Mouse (Mus musculus): ENCODE data around the gene Hif3a. TPM values are rescaled to one million over a fixed set of nuclear protein-coding genes. Genes with fewer than 3 reads are reported as not detected.
A peak's percentile ranks its signal among the peaks of the same experiment; 100 is the strongest.

The Hif3a gene
- polyA plus RNA-seq, 1 experiment from 2014 or later: 22.6 TPM

DNA sequence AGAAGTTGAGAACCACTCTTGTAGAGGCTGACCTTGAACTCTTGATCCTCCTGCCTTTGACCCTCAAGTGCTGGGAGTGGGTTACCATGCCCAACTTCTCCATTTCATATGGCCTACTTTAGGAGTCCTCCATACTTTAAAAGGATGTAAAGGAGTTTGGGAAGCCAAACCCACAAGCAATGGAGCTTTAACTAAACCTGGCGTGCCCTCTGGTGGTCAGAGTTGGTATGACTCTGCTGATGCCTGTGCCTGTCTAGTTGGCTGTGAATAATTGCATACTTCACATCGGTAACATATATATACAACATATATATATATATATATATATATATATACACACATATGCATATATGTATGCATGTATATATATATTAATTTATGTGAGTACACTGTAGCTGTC, 4.2 kb upstream of the Hif3a start:
- peak; percentile 31; the same call in 1 of the 2 replicates for ATAC-seq
- no peaks in the 10 kb centered on the region for H3K9me3 ChIP-seq (replicated peaks)
- no peak overlapping the region for H3K9ac ChIP-seq
- H3K36me3 ChIP-seq: no peaks in the 10 kb centered on the region
- H3K27ac ChIP-seq: no peak overlapping the region
- H3K4me3 ChIP-seq: no peak overlapping the region
- H3K27me3 ChIP-seq (replicated peaks): peaks cover 23% of the 10 kb centered on the region
- WGBS (ENCODE audit: insufficient replicate concordance): 5% methylated on average over 2 of the region's 2 CpGs
- H3K4me2 ChIP-seq: no peak overlapping the region
- H3K4me1 ChIP-seq: peaks cover 23% of the 10 kb centered on the region

DNA sequence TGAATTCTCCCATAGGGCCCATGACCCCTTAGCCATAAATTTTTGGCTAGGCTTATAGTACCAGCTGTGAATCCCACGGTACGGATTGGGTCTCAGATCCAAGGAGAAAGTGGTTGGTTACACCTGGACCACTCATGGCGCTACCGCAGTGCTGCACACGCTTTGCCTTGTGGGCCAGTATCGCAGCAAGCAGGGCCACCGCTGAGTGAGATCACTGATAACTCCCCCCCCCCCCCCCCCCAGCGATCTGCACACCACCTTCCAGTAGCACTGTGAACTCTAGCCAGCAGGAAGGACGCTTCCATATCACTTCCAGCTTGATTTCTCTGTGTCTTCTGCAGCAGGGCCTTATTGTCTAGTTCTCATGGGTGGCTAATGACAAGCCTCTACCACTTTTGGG, 3.4 kb upstream of the Hif3a start:
- no peaks in the 10 kb centered on the region for H3K9me3 ChIP-seq (replicated peaks)
- no peak overlapping the region for H3K27ac ChIP-seq
- H3K27me3 ChIP-seq (replicated peaks): peaks cover 31% of the 10 kb centered on the region
- no peak overlapping the region for H3K4me2 ChIP-seq
- H3K4me1 ChIP-seq: peaks cover 30% of the 10 kb centered on the region
- 61% methylated on average over 8 of the region's 9 CpGs for WGBS (ENCODE audit: insufficient replicate concordance)
- H3K4me3 ChIP-seq: no peak overlapping the region
- peak; percentile 43; the same call in 1 of the 2 replicates for ATAC-seq
- H3K36me3 ChIP-seq: no peaks in the 10 kb centered on the region
- no peak overlapping the region for H3K9ac ChIP-seq

DNA sequence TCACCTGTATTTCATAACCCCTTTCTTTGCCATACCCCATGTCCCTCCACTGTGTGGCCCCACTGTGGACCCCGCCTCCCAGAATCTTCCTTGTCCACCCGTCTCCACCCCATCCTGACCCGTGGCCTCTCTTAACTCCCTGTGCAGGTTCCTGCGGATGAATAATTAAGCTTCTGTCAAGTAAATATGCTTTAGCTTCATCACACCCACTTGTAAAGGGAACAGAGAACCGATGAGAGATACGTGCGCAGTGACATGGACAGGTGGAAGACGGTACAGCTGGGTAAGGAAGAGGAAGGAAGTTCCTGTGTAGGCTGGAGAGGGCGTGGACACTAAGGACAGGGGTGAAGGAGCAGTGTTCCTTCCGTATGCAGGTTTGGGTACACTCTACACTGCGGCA, 618 bp upstream of the Hif3a start:
- no peak for ATAC-seq
- H3K27me3 ChIP-seq (replicated peaks): peaks cover 32% of the 10 kb centered on the region
- H3K9ac ChIP-seq: no peak overlapping the region
- WGBS (ENCODE audit: insufficient replicate concordance): 7% methylated on average over 11 of the region's 11 CpGs
- no peaks in the 10 kb centered on the region for H3K9me3 ChIP-seq (replicated peaks)
- H3K4me1 ChIP-seq: peaks cover 58% of the 10 kb centered on the region
- no peaks in the 10 kb centered on the region for H3K36me3 ChIP-seq
- H3K4me3 ChIP-seq: peak overlapping the region; percentile 31
- peak overlapping the region; percentile 53 for H3K4me2 ChIP-seq
- H3K27ac ChIP-seq: no peak overlapping the region

DNA sequence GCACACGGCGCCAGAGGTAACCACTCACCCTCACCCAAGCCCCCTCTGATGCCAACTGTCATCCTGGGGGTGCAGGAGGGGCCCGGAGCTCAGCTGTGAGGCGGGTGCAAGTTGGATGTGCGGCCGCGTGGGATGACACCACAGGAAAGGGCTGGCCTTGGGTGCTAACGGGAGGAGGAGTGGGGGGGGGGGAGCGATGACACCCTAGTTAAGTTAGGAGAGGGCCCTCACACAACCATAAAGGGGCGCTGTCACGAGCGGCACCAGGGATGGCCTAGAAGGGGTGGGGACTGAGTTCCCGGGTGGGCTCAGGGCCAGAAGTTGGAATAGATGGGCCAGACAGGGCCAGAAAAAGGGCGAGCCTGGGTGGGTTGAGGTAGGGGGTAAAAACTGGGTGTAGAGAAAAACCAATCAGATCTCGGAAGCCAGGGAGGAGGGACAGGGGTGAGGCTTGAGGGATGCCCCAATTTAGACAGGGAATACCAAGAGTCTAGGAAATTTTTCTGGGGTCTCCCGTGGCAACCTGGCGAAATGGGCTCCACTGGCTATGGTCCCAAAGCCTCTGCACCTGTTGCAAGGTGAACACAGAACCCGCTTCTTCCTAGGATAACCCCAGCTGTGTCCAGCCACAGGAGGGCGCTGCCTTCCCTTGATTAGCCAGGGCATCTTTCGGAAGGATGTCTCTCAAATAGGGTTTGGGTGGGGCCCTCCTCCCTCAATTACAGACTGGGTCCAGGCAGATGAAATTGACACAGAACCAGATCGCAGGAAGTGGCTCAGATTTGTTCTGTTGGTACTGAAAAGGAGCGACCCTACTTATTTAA, 1.2 kb downstream of the Hif3a start:
- Histone ChIP-seq H3K27ac (peak overlapping the region; percentile 98), H3K4me2 (peak overlapping the region; percentile 47), H3K4me3 (no peak overlapping the region), H3K9ac (peak overlapping the region; percentile 54; the same call in 1 of the 2 replicates), H3K9me3 (replicated peaks) (no peaks in the 10 kb centered on the region), H3K4me1 (peaks cover 71% of the 10 kb centered on the region), H3K36me3 (no peaks in the 10 kb centered on the region), H3K27me3 (replicated peaks) (peaks cover 32% of the 10 kb centered on the region)
- WGBS (ENCODE audit: insufficient replicate concordance): 74% methylated on average over 22 of the region's 22 CpGs
- ATAC-seq: no peak

DNA sequence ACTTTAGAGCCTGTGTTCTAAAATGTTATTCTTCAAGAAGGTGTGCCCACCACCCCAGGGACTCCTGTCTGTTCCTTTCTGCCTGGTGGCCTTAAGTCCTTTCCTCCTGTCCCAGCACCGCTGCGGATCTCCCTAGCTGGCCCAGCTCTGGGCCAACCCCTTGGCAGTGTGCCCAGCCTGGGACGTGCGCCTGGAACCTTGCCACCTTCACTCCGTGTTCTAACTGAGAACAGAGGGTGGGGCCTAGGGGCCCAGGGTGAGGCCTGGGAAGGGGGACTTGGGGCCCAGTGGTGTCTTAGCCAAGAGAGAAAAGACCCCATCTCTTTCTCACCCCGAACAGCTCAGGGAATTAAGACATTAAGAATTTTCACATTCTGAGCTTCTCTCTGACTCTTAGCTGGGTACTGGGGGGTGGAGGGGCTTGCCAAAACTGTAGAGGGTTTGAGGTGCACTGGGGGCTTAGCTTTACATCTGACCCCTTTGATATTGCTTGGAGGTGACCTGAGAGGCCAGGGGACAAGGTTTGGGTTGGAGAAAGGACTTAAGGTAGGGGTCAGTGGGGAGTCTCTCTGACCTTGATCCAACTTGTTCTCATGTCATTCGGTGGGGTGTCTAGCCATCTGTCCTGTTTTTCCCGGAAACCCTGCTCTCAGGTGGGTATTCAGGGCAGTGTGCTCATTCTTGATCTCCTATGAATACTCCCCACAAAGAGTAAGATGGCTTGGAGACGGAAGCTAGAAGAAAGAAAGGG, 2.0 kb downstream of the Hif3a start:
- H3K9ac ChIP-seq: peak overlapping the region; percentile 54
- 49% methylated on average over 9 of the region's 9 CpGs for WGBS (ENCODE audit: insufficient replicate concordance)
- H3K27ac ChIP-seq: peak overlapping the region; percentile 98
- H3K9me3 ChIP-seq (replicated peaks): no peaks in the 10 kb centered on the region
- H3K36me3 ChIP-seq: peaks cover 1% of the 10 kb centered on the region; the same call in 1 of the 2 replicates
- peaks cover 72% of the 10 kb centered on the region for H3K4me1 ChIP-seq
- peak; percentile 18; the same call in 1 of the 2 replicates for ATAC-seq
- peak overlapping the region; percentile 47 for H3K4me2 ChIP-seq
- H3K27me3 ChIP-seq (replicated peaks): peaks cover 32% of the 10 kb centered on the region
- H3K4me3 ChIP-seq: no peak overlapping the region

DNA sequence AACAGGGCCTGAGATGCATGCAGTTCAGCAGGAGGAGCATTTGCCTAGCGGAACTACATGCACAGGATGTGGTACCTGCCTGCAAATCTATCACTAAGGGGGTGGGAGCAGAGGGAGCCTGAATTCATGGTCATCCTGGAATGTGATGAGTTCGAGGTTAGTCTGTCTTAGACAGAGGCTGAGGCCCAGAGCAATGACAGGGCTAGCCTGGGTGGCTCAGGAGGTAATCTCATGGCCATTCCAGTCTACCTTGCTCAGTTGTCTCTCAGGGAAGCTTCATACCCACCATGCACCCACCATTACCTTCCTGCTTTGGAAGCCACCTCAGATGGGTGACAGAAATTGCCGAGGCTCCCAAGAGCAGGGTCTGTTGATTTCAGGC, 2.8 kb downstream of the Hif3a start:
- H3K27me3 ChIP-seq (replicated peaks): peaks cover 32% of the 10 kb centered on the region
- peaks cover 7% of the 10 kb centered on the region for H3K36me3 ChIP-seq
- peak overlapping the region; percentile 47; the same call in 1 of the 2 replicates for H3K4me2 ChIP-seq
- peak overlapping the region; percentile 54 for H3K9ac ChIP-seq
- WGBS (ENCODE audit: insufficient replicate concordance): 65% methylated on average over 3 of the region's 3 CpGs
- H3K9me3 ChIP-seq (replicated peaks): no peaks in the 10 kb centered on the region
- H3K4me3 ChIP-seq: no peak overlapping the region
- no peak for ATAC-seq
- peak overlapping the region; percentile 98 for H3K27ac ChIP-seq
- peaks cover 79% of the 10 kb centered on the region for H3K4me1 ChIP-seq

DNA sequence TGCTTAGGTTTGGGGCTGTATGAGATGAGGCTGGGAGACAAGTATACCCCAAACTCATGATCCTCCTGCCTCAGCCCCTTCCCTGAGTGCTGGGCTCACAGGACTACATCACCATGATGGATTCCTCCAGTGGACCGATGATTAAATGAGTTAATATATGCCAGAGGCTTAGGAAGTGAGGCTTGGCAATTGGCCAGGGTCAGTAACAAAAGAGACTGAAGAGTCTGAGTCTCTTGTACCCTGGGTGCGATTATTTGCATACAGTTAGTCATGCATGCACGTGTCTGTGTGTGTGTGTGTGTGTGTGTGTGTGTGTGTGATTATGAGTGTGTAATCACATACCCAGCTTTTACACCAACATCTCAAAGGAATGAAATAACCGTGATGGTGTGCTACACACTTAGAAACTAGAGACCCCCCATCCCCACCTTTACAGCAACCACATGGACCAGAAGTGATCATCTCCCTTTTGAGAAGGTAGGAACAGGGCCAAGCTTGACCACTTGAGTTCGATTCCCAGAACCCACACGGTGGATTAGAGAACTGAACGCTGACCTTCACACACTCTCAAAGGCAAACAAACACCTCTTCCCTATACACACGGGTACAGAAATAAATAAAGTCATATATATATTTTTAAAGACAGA, 3.3 kb downstream of the Hif3a start:
- Histone ChIP-seq H3K27ac (peak overlapping the region; percentile 98), H3K27me3 (replicated peaks) (peaks cover 32% of the 10 kb centered on the region), H3K9me3 (replicated peaks) (no peaks in the 10 kb centered on the region), H3K4me1 (peaks cover 82% of the 10 kb centered on the region), H3K4me3 (no peak overlapping the region; the same call in 1 of the 2 replicates), H3K36me3 (peaks cover 13% of the 10 kb centered on the region), H3K4me2 (peak overlapping the region; percentile 96), H3K9ac (peak overlapping the region; percentile 65)
- WGBS (ENCODE audit: insufficient replicate concordance): 52% methylated on average over 8 of the region's 8 CpGs
- ATAC-seq: no peak

DNA sequence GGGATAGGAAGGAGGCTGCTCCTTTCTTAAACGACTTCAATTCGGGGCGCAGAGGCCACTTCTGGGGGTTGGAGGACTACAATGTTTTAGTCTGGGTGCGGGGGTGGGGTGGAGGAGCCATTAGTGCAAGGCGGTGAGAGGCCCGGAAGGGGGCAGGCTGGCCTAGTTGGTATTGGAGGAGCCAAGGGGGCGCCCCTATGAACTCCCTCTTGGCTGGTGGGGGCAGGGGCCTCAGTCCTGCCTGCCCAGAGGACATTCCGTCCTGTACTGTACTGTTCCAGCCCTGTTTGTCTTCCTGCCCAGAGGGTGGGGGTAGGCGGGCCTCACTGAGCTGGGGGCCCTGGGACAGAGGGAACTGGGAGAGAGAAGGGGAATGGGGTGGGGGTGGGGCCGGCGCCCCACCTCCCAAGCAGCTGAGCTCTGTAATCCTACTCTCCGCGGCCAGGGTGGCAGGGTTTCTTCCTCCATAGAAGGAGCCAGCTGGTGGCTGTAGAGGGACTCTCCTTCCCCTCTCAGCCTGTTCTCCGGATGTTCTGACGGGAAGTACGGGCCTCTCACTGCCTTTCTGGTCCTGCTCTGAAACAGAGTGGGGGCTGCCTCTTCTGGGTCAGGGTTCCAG, 4.0 kb downstream of the Hif3a start:
- Histone ChIP-seq H3K4me1 (peaks cover 81% of the 10 kb centered on the region), H3K4me3 (peak overlapping the region; percentile 28), H3K4me2 (peak overlapping the region; percentile 96), H3K9ac (peak overlapping the region; percentile 65), H3K36me3 (peaks cover 20% of the 10 kb centered on the region), H3K27me3 (replicated peaks) (peaks cover 26% of the 10 kb centered on the region), H3K9me3 (replicated peaks) (no peaks in the 10 kb centered on the region), H3K27ac (peak overlapping the region; percentile 98)
- ATAC-seq: peak; percentile 60
- WGBS (ENCODE audit: insufficient replicate concordance): 3% methylated on average over 16 of the region's 16 CpGs

DNA sequence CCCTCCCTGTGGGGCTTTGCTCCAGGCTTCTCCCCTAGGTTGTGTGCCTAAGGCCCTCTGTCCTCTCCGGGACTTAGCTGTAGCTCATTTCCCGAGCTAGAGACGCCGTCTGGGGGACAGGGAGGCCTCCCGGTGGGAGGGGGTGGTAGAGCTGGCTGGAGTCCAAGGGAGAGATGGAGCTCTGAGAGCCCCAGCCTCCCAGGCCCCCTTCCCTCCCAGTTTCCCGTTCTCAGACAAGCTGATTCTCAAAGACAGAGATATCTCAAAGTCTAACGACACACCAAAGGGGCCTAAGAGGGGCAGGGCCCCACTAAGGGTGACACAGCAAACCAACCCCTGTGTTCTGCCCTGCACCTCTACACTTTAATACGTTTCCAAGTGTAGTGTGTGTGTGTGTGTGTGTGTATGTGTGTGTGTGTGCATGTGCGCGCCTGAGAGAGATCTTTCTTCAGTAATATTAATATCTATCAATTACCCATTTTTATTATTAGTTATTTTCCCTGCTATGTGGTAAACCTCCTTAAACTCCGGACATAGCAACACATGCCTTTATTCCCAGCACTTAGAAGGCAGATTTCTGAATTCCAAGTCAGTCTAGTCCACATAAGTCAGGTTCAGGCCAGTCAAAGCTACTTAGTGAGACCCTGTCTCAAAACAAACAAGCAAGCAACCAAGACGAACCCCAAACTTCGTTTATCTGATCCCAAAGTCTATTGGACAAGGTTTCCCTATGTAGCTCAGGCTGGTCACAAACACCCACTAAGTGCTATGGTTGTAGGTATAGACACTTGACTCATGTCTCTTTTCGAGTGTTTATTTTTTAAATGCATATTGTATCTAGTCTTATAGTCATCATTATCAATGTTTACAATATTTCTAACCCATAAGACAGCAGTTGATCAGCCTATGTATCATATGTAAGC, 5.4 kb downstream of the Hif3a start:
- peak; percentile 78 for ATAC-seq

DNA sequence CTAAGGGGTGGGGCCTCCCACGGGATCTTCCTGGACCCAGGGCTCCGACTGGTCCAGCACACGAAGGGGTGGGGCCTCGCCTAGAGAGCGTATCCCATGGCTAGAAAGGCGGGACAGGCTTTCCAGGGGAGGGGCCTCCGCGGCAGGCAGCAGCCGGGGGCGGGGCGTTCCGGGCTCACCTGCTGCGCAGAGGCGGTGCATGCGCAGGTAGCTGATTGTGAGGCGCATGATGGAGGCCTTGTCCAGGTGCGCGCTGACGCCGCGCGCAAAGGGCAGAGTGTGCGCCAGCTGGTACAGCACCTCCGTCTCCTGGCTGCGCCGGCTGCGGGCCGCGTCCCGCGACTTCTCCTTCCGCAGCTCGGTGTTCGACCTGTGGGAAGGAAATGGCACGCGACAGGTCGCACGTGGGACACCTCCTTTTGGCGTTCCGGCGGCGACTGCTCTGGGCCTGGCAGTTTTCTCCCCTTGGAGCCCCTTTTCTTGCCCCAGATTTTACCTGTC, 6.1 kb downstream of the Hif3a start:
- H3K27ac ChIP-seq: peak overlapping the region; percentile 98
- H3K9me3 ChIP-seq (replicated peaks): no peaks in the 10 kb centered on the region
- H3K36me3 ChIP-seq: peaks cover 30% of the 10 kb centered on the region
- peaks cover 73% of the 10 kb centered on the region for H3K4me1 ChIP-seq
- ATAC-seq: peak; percentile 85
- under 1% methylated on average over 42 of the region's 42 CpGs for WGBS (ENCODE audit: insufficient replicate concordance)
- peak overlapping the region; percentile 96 for H3K4me2 ChIP-seq
- peak overlapping the region; percentile 84 for H3K9ac ChIP-seq
- peak overlapping the region; percentile 69 for H3K4me3 ChIP-seq
- H3K27me3 ChIP-seq (replicated peaks): peaks cover 6% of the 10 kb centered on the region

More for the DNA sequence above, 5.4 kb downstream of the Hif3a start:
- Histone ChIP-seq H3K27ac (peak overlapping the region; percentile 98), H3K4me2 (peak overlapping the region; percentile 96), H3K4me3 (peak overlapping the region; percentile 69), H3K27me3 (replicated peaks) (peaks cover 13% of the 10 kb centered on the region), H3K4me1 (peaks cover 69% of the 10 kb centered on the region), H3K9ac (peak overlapping the region; percentile 84), H3K36me3 (peaks cover 25% of the 10 kb centered on the region), H3K9me3 (replicated peaks) (no peaks in the 10 kb centered on the region)
- 13% methylated on average over 14 of the region's 14 CpGs for WGBS (ENCODE audit: insufficient replicate concordance)
